19 mouse cellular contexts compared by ENCODE assay signal in the genomic region with DNA sequence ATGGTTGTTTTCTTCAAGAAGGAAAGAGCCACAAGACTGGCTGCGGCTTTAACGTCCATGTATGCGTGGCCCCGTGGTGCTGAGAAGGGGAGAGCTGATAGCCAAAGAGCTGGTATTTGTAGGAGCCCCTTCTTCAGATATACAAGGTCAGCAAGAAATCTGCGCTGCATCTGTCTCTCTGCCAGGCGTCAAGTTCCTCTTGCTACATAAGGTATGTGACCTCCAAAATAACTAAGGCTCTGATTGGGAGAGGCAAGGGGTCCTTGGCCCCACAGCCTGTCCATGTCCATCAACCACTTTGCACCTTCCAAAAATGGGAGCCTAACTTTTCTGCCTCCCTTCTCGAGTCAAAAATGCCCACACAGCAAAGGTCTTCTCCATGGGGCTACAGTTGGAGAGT.
DNase-seq lines count a peak whose midpoint lies in the region; ATAC-seq lines count a peak whose summit lies in the region.
"Had no signal": no experiment of that assay in that cellular context is flagged by ENCODE, and none has a peak within 500 bp of the region (broad histone marks: within the 10 kb centered on the region; RNA-seq: fewer than 3 reads in every experiment).

No protein-coding gene starts in this region.

- H3K36me3 ChIP-seq in embryonic facial prominence, embryonic 14.5 days (ENCODE audit: control insufficient read depth, insufficient read depth, low read length) = no peaks in the 10 kb centered on the region
- H3K36me3 ChIP-seq in embryonic facial prominence, embryonic 10.5 days (replicated peaks) = no peaks in the 10 kb centered on the region
- peaks cover 55% of the 10 kb centered on the region for H3K36me3 ChIP-seq in heart, embryonic 13.5 days
- no peaks in the 10 kb centered on the region for H3K36me3 ChIP-seq in hindbrain, embryonic 12.5 days
- H3K36me3 ChIP-seq in forebrain, embryonic 12.5 days (replicated peaks) = no peaks in the 10 kb centered on the region
- H3K36me3 ChIP-seq: embryonic facial prominence, embryonic 12.5 days; midbrain, embryonic 12.5 days had no signal

- no peaks in the 10 kb centered on the region for H3K9me3 ChIP-seq in embryonic facial prominence, embryonic 14.5 days (ENCODE audit: control insufficient read depth, low read length)
- H3K9me3 ChIP-seq in embryonic facial prominence, embryonic 10.5 days = no peaks in the 10 kb centered on the region
- H3K9me3 ChIP-seq in heart, embryonic 13.5 days = no peaks in the 10 kb centered on the region
- no peaks in the 10 kb centered on the region for H3K9me3 ChIP-seq in hindbrain, embryonic 12.5 days (replicated peaks)
- no peaks in the 10 kb centered on the region for H3K9me3 ChIP-seq in forebrain, embryonic 12.5 days
- H3K9me3 ChIP-seq: embryonic facial prominence, embryonic 12.5 days; midbrain, embryonic 12.5 days had no signal

- peak; percentile 78 for ATAC-seq in embryonic facial prominence, embryonic 14.5 days (ENCODE audit: low read depth)
- peak; percentile 60; the same call in 1 of the 2 replicates for ATAC-seq in heart, embryonic 13.5 days (ENCODE audit: extremely low read depth, insufficient number of reproducible peaks, low FRiP score, low TSS enrichment)
- no peak for ATAC-seq in hindbrain, embryonic 12.5 days (ENCODE audit: low FRiP score)
- ATAC-seq in forebrain, embryonic 12.5 days (ENCODE audit: low FRiP score) = no peak
- ATAC-seq: CD4-positive, CD25-positive, alpha-beta regulatory T cell, adult 4 months; forebrain, postnatal 0 days; hindbrain, embryonic 16.5 days had no signal

- intact Hi-C loops in gastrocnemius, postnatal 14 days (cut with DNase I; ENCODE audit: low total_unique reads) = no loop called here

- peak; percentile 12 for DNase-seq in embryonic facial prominence, embryonic 14.5 days (ENCODE audit: low spot score)
- no peak for DNase-seq in embryonic facial prominence, embryonic 10.5 days (ENCODE audit: low spot score)
- peak; percentile 45 for DNase-seq in gastrocnemius, postnatal 14 days
- DNase-seq in heart, postnatal 4 days = peak; percentile 38
- DNase-seq in lung, postnatal 36 days = no peak
- DNase-seq: adrenal gland, postnatal 10 days; cerebellum, adult 18-20 months; forebrain, postnatal 0 days; kidney, adult 18-20 months; kidney, postnatal 14 days; lung, embryonic 14.5 days; thymus, postnatal 25 days had no signal

- no peak overlapping the region for H3K4me3 ChIP-seq in embryonic facial prominence, embryonic 14.5 days (ENCODE audit: low read depth, low read length)
- H3K4me3 ChIP-seq in embryonic facial prominence, embryonic 10.5 days = no peak overlapping the region
- peak overlapping the region; percentile 57 for H3K4me3 ChIP-seq in heart, embryonic 13.5 days
- no peak overlapping the region for H3K4me3 ChIP-seq in hindbrain, embryonic 12.5 days
- H3K4me3 ChIP-seq in forebrain, embryonic 12.5 days (replicated peaks) = no peak overlapping the region
- H3K4me3 ChIP-seq: embryonic facial prominence, embryonic 12.5 days; midbrain, embryonic 12.5 days had no signal

- no peak overlapping the region for H3K9ac ChIP-seq in embryonic facial prominence, embryonic 14.5 days (ENCODE audit: low read depth, low read length)
- peak overlapping the region; percentile 83 for H3K9ac ChIP-seq in heart, embryonic 13.5 days
- H3K9ac ChIP-seq in hindbrain, embryonic 12.5 days = no peak overlapping the region
- no peak overlapping the region for H3K9ac ChIP-seq in forebrain, embryonic 12.5 days
- H3K9ac ChIP-seq: embryonic facial prominence, embryonic 12.5 days; forebrain, postnatal 0 days; lung, embryonic 14.5 days; midbrain, embryonic 12.5 days had no signal

- H3K27me3 ChIP-seq in embryonic facial prominence, embryonic 14.5 days (replicated peaks; ENCODE audit: control insufficient read depth, insufficient read depth, low read length) = no peaks in the 10 kb centered on the region
- H3K27me3 ChIP-seq in embryonic facial prominence, embryonic 10.5 days (replicated peaks; ENCODE audit: low read depth, poor library complexity, severe bottlenecking) = no peaks in the 10 kb centered on the region
- H3K27me3 ChIP-seq in heart, embryonic 13.5 days (replicated peaks) = no peaks in the 10 kb centered on the region
- no peaks in the 10 kb centered on the region for H3K27me3 ChIP-seq in hindbrain, embryonic 12.5 days
- H3K27me3 ChIP-seq in forebrain, embryonic 12.5 days = no peaks in the 10 kb centered on the region
- H3K27me3 ChIP-seq: embryonic facial prominence, embryonic 12.5 days; midbrain, embryonic 12.5 days had no signal

- H3K27ac ChIP-seq in embryonic facial prominence, embryonic 14.5 days (replicated peaks; ENCODE audit: low read depth, low read length) = no peak overlapping the region
- no peak overlapping the region for H3K27ac ChIP-seq in embryonic facial prominence, embryonic 10.5 days (replicated peaks)
- peak overlapping the region; percentile 98 for H3K27ac ChIP-seq in heart, embryonic 13.5 days (replicated peaks)
- H3K27ac ChIP-seq in hindbrain, embryonic 12.5 days = no peak overlapping the region
- H3K27ac ChIP-seq in forebrain, embryonic 12.5 days = no peak overlapping the region
- H3K27ac ChIP-seq: embryonic facial prominence, embryonic 12.5 days; midbrain, embryonic 12.5 days had no signal

- no peak overlapping the region for H3K4me2 ChIP-seq in embryonic facial prominence, embryonic 14.5 days (ENCODE audit: low read depth, low read length)
- peak overlapping the region; percentile 64 for H3K4me2 ChIP-seq in heart, embryonic 13.5 days
- no peak overlapping the region for H3K4me2 ChIP-seq in hindbrain, embryonic 12.5 days (replicated peaks)
- H3K4me2 ChIP-seq in forebrain, embryonic 12.5 days = no peak overlapping the region
- H3K4me2 ChIP-seq: embryonic facial prominence, embryonic 12.5 days; lung, embryonic 14.5 days; midbrain, embryonic 12.5 days had no signal

- 58% methylated on average over 7 of the region's 7 CpGs for WGBS in embryonic facial prominence, embryonic 14.5 days
- 75% methylated on average over 7 of the region's 7 CpGs for WGBS in embryonic facial prominence, embryonic 10.5 days
- whole genome bisulfite sequencing in heart, embryonic 13.5 days = 31% methylated on average over 7 of the region's 7 CpGs
- 86% methylated on average over 7 of the region's 7 CpGs for WGBS in hindbrain, embryonic 12.5 days
- 89% methylated on average over 7 of the region's 7 CpGs for WGBS in forebrain, embryonic 12.5 days

- no peaks in the 10 kb centered on the region for H3K4me1 ChIP-seq in embryonic facial prominence, embryonic 14.5 days (ENCODE audit: control insufficient read depth, insufficient read depth, low read length)
- H3K4me1 ChIP-seq in embryonic facial prominence, embryonic 10.5 days = no peaks in the 10 kb centered on the region
- peaks cover 27% of the 10 kb centered on the region for H3K4me1 ChIP-seq in heart, embryonic 13.5 days
- H3K4me1 ChIP-seq in hindbrain, embryonic 12.5 days = no peaks in the 10 kb centered on the region
- H3K4me1 ChIP-seq in forebrain, embryonic 12.5 days = no peaks in the 10 kb centered on the region
- H3K4me1 ChIP-seq: embryonic facial prominence, embryonic 12.5 days; midbrain, embryonic 12.5 days had no signal

Comparison
In these comparisons a context has a peak if more than half of its experiments do, and no peak if none do; other contexts are left out.
1. DNase-seq: peak in embryonic facial prominence, embryonic 14.5 days (single experiment), gastrocnemius, postnatal 14 days (single experiment) and heart, postnatal 4 days (single experiment); none in embryonic facial prominence, embryonic 10.5 days (single experiment) and lung, postnatal 36 days (single experiment).
2. ATAC-seq: peak in embryonic facial prominence, embryonic 14.5 days (single experiment) and heart, embryonic 13.5 days (single experiment); none in hindbrain, embryonic 12.5 days (single experiment) and forebrain, embryonic 12.5 days (single experiment).